Mouse (Mus musculus): Measurements from ENCODE around the gene Kif5c. TPM values are rescaled to one million over a fixed set of nuclear protein-coding genes. Genes with fewer than 3 reads are reported as not detected.

Kif5c gene
- polyA plus RNA-seq, 1 experiment = 0.65 TPM

- 76% methylated on average over 5 of the region's 5 CpGs for WGBS
- 0 out of 2 replicates have a peak, but pooled peaks cover 2% of the 10 kb centered on the region for H3K4me1 ChIP-seq (ENCODE audit: control insufficient read depth, insufficient read depth, insufficient read length, low read length)
- no peaks in the 10 kb centered on the region for H3K27me3 ChIP-seq (ENCODE audit: control insufficient read depth, insufficient read depth, low read length)
- TF ChIP-seq POLR2A (IDR thresholded peaks at IDR 0.05; ENCODE audit: low read depth, low read length) (no peak), CTCF (IDR thresholded peaks at IDR 0.05; ENCODE audit: extremely low read depth, insufficient read length, insufficient replicate concordance, low read depth, low read length) (no peak)
- H3K36me3 ChIP-seq (ENCODE audit: control insufficient read depth, insufficient read depth, low read length) = no peaks in the 10 kb centered on the region
- H3K4me3 ChIP-seq (ENCODE audit: low read depth, low read length) = no peak overlapping the region
- H3K27ac ChIP-seq (ENCODE audit: insufficient read depth, low read depth, low read length) = no peak overlapping the region
Measured at GRCm38 (mm10) chr2:49770440-49770839, 151.3 kb downstream of the Kif5c start.

- 0 out of 2 replicates have a peak, but pooled peaks cover 2% of the 10 kb centered on the region for H3K4me1 ChIP-seq (ENCODE audit: control insufficient read depth, insufficient read depth, insufficient read length, low read length)
- WGBS = 36% methylated on average over 11 of the region's 11 CpGs
- TF ChIP-seq POLR2A (IDR thresholded peaks at IDR 0.05; ENCODE audit: low read depth, low read length) (no peak), CTCF (IDR thresholded peaks at IDR 0.05; ENCODE audit: extremely low read depth, insufficient read length, insufficient replicate concordance, low read depth, low read length) (no peak)
- H3K36me3 ChIP-seq (ENCODE audit: control insufficient read depth, insufficient read depth, low read length) = no peaks in the 10 kb centered on the region
- H3K27ac ChIP-seq (ENCODE audit: insufficient read depth, low read depth, low read length) = no peak overlapping the region
- no peaks in the 10 kb centered on the region for H3K27me3 ChIP-seq (ENCODE audit: control insufficient read depth, insufficient read depth, low read length)
- no peak overlapping the region for H3K4me3 ChIP-seq (ENCODE audit: low read depth, low read length)
Measured at GRCm38 (mm10) chr2:49771172-49771571, 152.1 kb downstream of the Kif5c start.

- H3K4me1 ChIP-seq (ENCODE audit: control insufficient read depth, insufficient read depth, insufficient read length, low read length) = 0 out of 2 replicates have a peak, but pooled peaks cover 2% of the 10 kb centered on the region
- H3K27me3 ChIP-seq (ENCODE audit: control insufficient read depth, insufficient read depth, low read length) = no peaks in the 10 kb centered on the region
- WGBS = 61% methylated on average over 10 of the region's 10 CpGs
- H3K4me3 ChIP-seq (ENCODE audit: low read depth, low read length) = no peak overlapping the region
- no peaks in the 10 kb centered on the region for H3K36me3 ChIP-seq (ENCODE audit: control insufficient read depth, insufficient read depth, low read length)
- H3K27ac ChIP-seq (ENCODE audit: insufficient read depth, low read depth, low read length) = no peak overlapping the region
- TF ChIP-seq CTCF (IDR thresholded peaks at IDR 0.05; ENCODE audit: extremely low read depth, insufficient read length, insufficient replicate concordance, low read depth, low read length) (no peak), POLR2A (IDR thresholded peaks at IDR 0.05; ENCODE audit: low read depth, low read length) (no peak)
Measured at GRCm38 (mm10) chr2:49773194-49773931, 154.3 kb downstream of the Kif5c start.

- Histone ChIP-seq H3K36me3 (ENCODE audit: control insufficient read depth, insufficient read depth, low read length) (no peaks in the 10 kb centered on the region), H3K4me3 (ENCODE audit: low read depth, low read length) (no peak overlapping the region), H3K27me3 (ENCODE audit: control insufficient read depth, insufficient read depth, low read length) (no peaks in the 10 kb centered on the region), H3K27ac (ENCODE audit: insufficient read depth, low read depth, low read length) (no peak overlapping the region), H3K4me1 (ENCODE audit: control insufficient read depth, insufficient read depth, insufficient read length, low read length) (0 out of 2 replicates have a peak, but pooled peaks cover 2% of the 10 kb centered on the region)
- TF ChIP-seq CTCF (IDR thresholded peaks at IDR 0.05; ENCODE audit: extremely low read depth, insufficient read length, insufficient replicate concordance, low read depth, low read length) = no peak
- TF ChIP-seq POLR2A (IDR thresholded peaks at IDR 0.05; ENCODE audit: low read depth, low read length) = no peak
Measured at GRCm38 (mm10) chr2:49774180-49774579, 155.1 kb downstream of the Kif5c start.

GRCm38 (mm10) chr2:49775187-49775586, 156.1 kb downstream of the Kif5c start:
- 0 out of 2 replicates have a peak, but pooled peaks cover 2% of the 10 kb centered on the region for H3K4me1 ChIP-seq (ENCODE audit: control insufficient read depth, insufficient read depth, insufficient read length, low read length)
- no peaks in the 10 kb centered on the region for H3K36me3 ChIP-seq (ENCODE audit: control insufficient read depth, insufficient read depth, low read length)
- H3K4me3 ChIP-seq (ENCODE audit: low read depth, low read length) = no peak overlapping the region
- TF ChIP-seq POLR2A (IDR thresholded peaks at IDR 0.05; ENCODE audit: low read depth, low read length) (no peak), CTCF (IDR thresholded peaks at IDR 0.05; ENCODE audit: extremely low read depth, insufficient read length, insufficient replicate concordance, low read depth, low read length) (no peak)
- H3K27me3 ChIP-seq (ENCODE audit: control insufficient read depth, insufficient read depth, low read length) = no peaks in the 10 kb centered on the region
- 81% methylated on average over 4 of the region's 4 CpGs for WGBS
- H3K27ac ChIP-seq (ENCODE audit: insufficient read depth, low read depth, low read length) = no peak overlapping the region

- Histone ChIP-seq H3K27ac (ENCODE audit: insufficient read depth, low read depth, low read length) (no peak overlapping the region), H3K4me3 (ENCODE audit: low read depth, low read length) (no peak overlapping the region), H3K36me3 (ENCODE audit: control insufficient read depth, insufficient read depth, low read length) (no peaks in the 10 kb centered on the region), H3K4me1 (ENCODE audit: control insufficient read depth, insufficient read depth, insufficient read length, low read length) (0 out of 2 replicates have a peak, but pooled peaks cover 2% of the 10 kb centered on the region), H3K27me3 (ENCODE audit: control insufficient read depth, insufficient read depth, low read length) (no peaks in the 10 kb centered on the region)
- TF ChIP-seq POLR2A (IDR thresholded peaks at IDR 0.05; ENCODE audit: low read depth, low read length) (no peak), CTCF (IDR thresholded peaks at IDR 0.05; ENCODE audit: extremely low read depth, insufficient read length, insufficient replicate concordance, low read depth, low read length) (no peak)
Measured at GRCm38 (mm10) chr2:49775735-49776134, 156.6 kb downstream of the Kif5c start.

GRCm38 (mm10) chr2:49776407-49776806, 157.3 kb downstream of the Kif5c start:
- 78% methylated on average over 4 of the region's 4 CpGs for WGBS
- H3K27ac ChIP-seq (ENCODE audit: insufficient read depth, low read depth, low read length) = no peak overlapping the region
- H3K27me3 ChIP-seq (ENCODE audit: control insufficient read depth, insufficient read depth, low read length) = no peaks in the 10 kb centered on the region
- H3K4me3 ChIP-seq (ENCODE audit: low read depth, low read length) = no peak overlapping the region
- TF ChIP-seq CTCF (IDR thresholded peaks at IDR 0.05; ENCODE audit: extremely low read depth, insufficient read length, insufficient replicate concordance, low read depth, low read length) (no peak), POLR2A (IDR thresholded peaks at IDR 0.05; ENCODE audit: low read depth, low read length) (no peak)
- no peaks in the 10 kb centered on the region for H3K36me3 ChIP-seq (ENCODE audit: control insufficient read depth, insufficient read depth, low read length)
- no peaks in the 10 kb centered on the region for H3K4me1 ChIP-seq (ENCODE audit: control insufficient read depth, insufficient read depth, insufficient read length, low read length)
